Mouse (Mus musculus): ENCODE measurements around the gene Vipr1.
A peak's percentile ranks its signal among the peaks of the same experiment; 100 is the strongest.

The Vipr1 gene

DNA sequence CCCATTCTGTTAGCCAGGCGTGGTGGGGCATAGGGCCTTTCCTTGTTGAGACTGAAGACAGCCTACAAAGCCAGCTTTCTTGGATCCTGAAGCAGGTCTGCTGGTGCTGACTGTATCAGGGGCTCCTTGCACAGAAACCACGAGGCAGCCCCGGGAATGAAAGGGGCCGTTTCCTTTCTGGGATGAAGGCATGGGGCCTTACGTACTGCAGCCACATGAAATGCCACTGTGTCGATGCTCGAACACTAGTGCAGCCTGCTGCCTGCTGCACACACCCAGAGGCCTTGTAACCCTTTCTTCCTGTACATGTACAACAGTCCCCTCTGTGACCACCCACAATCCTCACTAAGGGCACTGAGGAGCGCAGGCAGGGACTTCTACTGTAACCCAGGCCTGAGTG, 38.7 kb downstream of the Vipr1 start:
- no peak for DNase-seq

- no peak for DNase-seq
Measured at GRCm38 (mm10) chr9:121682037-121682680, 39.6 kb downstream of the Vipr1 start.

- DNase-seq: no peak
Measured at GRCm38 (mm10) chr9:121684702-121685101, 42.2 kb downstream of the Vipr1 start.

GRCm38 (mm10) chr9:121690200-121690651, 47.7 kb downstream of the Vipr1 start:
- DNase-seq: peak; percentile 32

DNA sequence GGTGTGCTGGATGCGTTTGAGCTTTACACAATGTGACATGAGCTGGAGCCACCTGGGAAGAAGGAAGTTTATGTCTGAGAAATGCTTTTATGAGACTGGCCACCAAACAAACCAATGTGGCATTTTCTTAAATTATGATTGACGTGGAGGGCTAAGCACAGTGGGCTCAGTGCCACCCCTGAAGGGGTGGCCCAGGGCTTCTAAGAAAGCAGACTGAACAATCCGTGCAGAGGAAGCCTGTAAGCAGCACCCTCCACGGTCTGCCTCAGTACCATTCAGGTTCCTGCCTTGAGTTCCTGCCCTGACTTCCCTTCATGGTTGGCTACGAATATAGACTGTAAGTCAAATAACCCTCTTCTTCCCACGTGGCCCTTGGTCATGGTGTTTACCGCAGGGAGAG, 48.2 kb downstream of the Vipr1 start:
- no peak for DNase-seq

DNA sequence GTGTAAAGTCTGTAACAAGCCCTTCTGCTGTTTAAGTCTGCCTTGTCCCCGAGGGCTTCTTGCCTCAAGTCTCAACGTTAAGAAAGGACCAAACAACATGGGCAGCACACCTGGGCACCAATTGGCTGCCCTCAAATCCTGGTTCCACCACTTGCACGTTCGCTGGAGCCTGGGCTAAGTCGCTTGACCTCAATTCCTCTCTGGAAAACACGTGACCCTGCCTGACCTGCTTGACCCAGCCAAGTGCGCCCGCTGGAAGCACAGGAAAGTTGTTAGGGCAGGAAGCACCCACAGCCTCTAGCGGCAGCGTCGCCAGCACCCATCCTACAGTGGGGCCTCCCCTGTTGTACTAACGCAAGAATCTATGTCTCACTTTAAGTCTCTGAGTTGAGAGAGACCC, 52.2 kb downstream of the Vipr1 start:
- no peak for DNase-seq

DNA sequence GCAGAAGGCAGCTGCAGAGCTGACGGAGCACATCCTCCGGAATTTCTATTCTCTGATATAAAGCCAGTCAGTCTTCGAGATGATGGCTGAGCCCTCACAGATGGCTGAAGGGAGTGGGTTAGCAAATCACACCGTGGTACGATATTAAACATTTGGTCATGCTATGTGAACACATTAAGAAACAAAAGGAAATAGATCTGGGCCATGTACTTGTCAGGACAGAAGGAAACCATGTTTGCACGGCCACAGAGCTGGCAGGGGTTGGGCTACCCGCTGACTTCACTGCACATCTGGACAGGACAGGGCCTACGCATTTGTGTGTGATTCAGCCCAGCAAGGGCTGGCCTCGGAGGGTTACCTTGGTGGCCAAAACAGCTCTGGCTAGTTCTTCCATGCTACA, 54.1 kb downstream of the Vipr1 start:
- DNase-seq: no peak

- DNase-seq: no peak
Measured at GRCm38 (mm10) chr9:121697150-121698049, 54.9 kb downstream of the Vipr1 start.

- DNase-seq: no peak
Measured at GRCm38 (mm10) chr9:121704261-121704645, 61.7 kb downstream of the Vipr1 start.

- DNase-seq: peak; percentile 90
Measured at GRCm38 (mm10) chr9:121704646-121705625, 62.4 kb downstream of the Vipr1 start, which contains the start of gene Sec22c. Sec22c (minus strand) TSS chr9:121705490.

GRCm38 (mm10) chr9:121706029-121706675, 63.6 kb downstream of the Vipr1 start:
- DNase-seq: no peak

DNA sequence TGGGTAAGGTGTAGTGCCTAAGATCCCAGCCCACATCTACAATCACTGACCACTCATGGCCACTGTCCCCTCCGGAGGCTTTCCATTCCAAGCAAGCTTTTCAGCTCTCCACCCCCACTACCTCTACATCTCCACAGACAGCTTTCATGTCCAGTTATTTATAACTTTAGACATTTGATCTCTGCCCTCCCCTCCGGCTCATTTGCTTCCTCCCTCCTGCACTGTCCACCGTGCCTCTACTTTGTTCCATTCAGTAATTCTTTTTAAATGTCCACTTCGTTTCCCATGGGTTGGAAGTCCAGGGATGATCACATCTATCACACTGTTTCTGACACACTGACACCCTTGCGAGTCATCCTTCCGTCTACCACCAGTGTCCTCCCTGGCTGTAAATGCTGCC, 65.3 kb downstream of the Vipr1 start:
- DNase-seq: no peak

DNA sequence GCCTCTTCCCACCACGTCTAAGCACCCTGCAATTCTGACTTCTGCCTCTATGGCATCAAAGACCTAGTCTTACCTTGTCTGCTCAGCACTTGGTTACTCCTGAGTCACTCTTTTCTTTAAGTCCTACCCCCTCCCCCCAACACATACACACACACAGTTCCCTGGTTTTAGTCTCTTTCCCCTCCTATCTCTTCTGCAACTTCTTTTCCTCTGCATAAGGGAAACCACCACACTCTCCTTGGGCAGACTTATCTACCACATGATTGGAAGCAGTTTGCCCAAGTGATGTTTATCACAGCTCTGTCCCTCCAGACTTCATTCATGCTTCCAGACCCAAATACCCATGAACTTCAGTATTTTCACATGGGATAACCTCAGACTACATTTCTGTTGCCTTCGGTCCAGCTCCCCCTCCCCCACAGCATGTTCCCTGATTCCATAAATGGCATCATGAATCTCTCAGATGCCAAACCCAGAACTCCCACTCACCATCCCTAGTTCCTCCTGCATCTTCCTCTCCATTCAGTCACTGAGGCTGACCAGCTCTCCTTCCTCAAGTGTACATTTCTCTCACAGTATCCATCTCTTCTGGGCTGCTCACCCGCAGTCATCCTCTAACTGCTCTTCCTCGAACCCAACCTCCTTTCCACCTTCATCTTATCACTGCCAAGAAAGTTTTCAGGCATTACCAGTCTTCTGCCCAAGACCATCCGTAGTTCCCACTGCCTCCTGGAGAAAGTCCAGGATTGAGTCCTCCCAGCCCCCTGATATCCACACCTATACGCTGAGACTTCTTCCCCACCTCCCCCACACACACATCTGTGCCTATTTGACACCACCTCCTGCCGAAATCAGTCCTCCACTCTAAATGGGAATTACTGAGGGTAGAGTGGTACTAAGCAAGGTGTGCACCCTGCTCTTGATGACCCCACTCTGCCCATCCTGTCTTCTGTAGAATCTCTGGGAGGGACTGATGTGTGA, 66.3 kb downstream of the Vipr1 start:
- peak; percentile 2 for DNase-seq

- peak; percentile 95 for DNase-seq
Measured at GRCm38 (mm10) chr9:121709898-121710583, 67.5 kb downstream of the Vipr1 start, which contains the start of gene Ss18l2. Ss18l2 (plus strand) TSS chr9:121710329.

- DNase-seq: no peak
Measured at GRCm38 (mm10) chr9:121710584-121710975, 68.1 kb downstream of the Vipr1 start.

GRCm38 (mm10) chr9:121717048-121717447, 74.5 kb downstream of the Vipr1 start:
- DNase-seq: no peak

- no peak for DNase-seq
Measured at GRCm38 (mm10) chr9:121718070-121718705, 75.7 kb downstream of the Vipr1 start.

- DNase-seq: peak; percentile 99
Measured at GRCm38 (mm10) chr9:121718792-121719318, 76.3 kb downstream of the Vipr1 start, which contains the start of gene Nktr. Nktr (plus strand) TSS chr9:121719169.

Data from right cerebral cortex, postnatal 25 days (tissue).